Mouse (Mus musculus): Measurements from ENCODE around the gene Orm1. TPM values are rescaled to one million over a fixed set of nuclear protein-coding genes. Genes with fewer than 3 reads are reported as not detected.

Gene Orm1
- 1.9 and 2.7 TPM in 2 replicates for polyA plus RNA-seq (2015; fragmentation: Nextera tagmentation; extraction: Ambion mirVana)

DNA sequence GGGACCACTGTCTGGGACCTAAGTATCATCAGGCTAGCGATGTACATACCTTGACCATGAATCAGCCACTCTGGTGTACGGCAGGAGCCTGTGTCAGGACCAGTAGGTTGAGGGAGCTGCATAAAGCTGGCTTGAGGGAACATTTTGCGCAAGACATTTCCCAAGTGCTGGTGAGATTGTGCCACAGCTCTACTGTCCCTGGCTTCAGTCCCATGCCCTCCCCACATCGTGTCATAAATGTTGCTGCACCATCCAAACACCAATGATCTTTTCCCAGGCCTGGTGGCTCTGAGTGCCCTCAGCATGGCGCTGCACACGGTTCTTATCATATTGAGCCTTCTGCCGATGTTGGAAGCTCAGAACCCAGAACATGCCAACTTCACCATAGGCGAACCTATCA lies at the start of gene Orm1:
Orm1 (plus strand) TSS at position 266 of the 400 bp plus-strand sequence.
- DNase-seq (ENCODE audit: low spot score): no peak

DNA sequence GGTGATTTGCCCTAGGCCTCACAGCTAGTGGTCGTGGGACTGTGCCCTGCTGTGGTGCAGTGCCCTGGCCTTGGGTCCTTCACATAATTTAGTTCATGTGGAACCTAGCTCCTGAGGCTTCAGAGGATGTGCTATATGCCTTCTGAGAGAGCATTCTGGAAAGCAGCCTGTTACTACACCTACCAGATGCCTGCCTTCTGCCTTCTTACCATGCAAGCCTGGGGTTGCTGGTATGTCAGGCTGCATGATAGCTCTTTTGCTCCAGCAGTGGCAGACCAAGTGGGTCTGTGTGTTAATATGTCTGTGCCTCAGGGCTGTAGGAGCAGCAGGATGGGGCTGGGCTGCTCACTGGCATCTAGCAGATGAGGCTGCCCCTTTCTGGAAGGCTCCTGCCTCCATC lies 48.7 kb upstream of the Orm1 start:
- DNase-seq (ENCODE audit: low spot score): no peak

DNA sequence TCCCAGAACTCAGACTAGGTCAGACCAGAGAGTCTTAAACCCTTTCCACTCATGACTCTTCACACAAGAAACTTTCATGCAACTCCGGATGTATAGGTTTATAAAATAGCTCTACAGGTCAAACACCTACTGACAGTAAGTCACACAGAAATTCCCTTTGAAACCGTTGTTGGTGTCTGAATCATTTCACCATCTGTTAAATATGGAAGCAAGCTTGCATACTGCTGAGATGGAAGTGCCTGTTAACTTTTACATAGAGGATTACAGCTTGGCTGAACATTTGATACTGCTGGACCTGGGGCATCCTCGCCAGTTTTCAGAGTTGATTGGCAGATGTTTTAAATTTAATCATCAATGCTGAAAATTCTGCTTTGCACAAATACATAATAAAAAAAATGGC lies 48.1 kb upstream of the Orm1 start:
- DNase-seq (ENCODE audit: low spot score): no peak

DNA sequence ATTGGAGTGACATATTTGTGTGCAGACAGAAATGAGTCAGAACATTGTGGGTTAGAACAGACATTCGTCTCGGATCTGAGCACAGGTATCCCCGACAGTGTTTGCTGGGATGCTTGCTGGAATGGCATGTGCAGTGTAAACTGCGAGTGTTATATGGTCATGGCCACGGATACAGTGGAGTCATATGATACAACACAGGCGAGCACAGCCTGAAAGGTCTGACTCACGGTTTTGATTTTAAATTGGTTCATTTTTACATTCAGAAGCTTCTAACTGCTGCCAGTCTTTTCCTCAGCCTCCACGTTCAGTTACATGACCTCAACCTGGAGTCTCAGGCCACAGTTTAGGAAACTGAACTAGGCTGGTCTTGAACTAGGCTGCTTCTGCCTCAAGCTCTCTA lies 47.5 kb upstream of the Orm1 start:
- DNase-seq (ENCODE audit: low spot score): no peak

DNA sequence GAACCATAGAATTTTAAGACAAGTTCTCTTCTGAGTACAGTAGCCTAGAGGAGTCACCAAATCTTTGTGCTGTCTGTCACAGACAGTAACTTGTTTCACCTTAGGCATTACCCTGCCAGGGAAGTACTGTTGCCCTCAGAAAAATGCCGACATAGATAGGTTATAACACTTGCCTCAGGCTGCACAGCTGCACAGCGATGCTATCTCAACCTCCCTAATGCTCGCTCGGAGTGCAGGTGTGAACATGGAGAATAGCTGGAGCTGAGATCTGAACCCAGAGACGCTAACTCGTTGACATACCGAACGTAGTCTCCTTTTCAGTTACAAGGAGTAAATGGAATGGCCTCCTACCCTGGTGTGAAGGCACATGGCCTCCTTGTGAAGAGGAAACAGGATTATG lies 46.2 kb upstream of the Orm1 start:
- no peak for DNase-seq (ENCODE audit: low spot score)

DNA sequence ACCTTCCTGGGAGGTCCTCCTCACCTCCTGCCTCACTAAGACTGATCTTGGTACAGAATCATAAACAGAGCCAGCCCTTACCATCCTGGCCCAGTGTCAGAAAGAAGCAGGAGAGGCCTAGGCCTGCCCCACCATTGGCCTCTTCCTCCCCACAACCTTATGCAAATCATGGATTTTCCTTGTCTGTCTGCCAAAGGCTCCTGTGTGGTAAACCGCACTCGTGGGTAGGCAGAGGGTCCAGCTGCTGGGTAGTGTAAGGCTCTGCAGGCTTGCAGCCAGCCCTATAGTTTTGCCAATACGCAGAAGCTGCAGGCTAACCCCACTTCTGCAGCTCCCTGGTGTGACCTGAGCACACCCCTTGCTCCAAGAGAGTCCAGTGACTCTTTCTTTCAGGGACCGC lies 41.7 kb upstream of the Orm1 start:
- DNase-seq (ENCODE audit: low spot score): no peak

DNA sequence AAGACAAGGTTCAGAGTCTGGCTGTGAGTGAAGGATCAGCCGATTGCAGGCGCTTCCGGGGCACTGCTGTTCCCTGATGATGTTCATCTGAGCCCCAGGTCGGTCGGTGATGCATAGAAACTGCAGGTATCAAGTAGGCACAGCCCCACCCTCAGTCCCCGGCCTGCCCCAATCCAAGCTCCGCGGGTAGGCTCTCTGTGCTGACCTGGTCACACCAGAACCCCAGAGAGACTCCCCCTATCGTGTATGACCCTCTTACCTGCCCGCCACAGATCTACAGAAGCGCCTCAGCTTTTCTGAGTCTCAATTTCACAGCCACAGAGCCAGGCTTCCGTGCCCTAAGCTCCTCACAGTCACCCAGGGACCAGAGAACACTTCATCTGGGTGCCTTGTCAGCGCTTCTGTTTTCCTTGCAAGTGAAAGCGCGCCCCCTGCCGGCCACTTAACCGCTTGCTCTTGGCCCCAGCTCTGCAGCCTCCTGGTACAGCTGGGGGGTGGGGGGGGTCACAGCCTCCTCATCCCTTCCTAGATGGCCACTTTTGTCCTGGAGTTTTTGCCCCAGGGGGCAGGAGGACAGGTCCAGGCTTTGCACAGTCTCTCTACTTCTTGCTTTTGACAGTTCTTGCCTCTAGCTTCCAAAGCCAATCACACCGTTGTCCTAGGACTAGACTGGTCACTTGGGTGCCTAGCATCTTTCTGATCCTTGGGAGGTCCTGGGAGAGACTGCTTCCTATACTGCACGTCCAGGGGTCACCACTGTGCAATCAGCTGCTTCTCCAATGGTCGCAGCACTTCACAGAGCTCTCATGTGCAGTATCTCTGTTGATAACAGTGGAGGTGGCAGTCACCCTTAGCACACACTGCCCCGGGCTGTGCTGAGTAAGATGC lies 36.9 kb upstream of the Orm1 start:
- peak; percentile 77 for DNase-seq (ENCODE audit: low spot score)

DNA sequence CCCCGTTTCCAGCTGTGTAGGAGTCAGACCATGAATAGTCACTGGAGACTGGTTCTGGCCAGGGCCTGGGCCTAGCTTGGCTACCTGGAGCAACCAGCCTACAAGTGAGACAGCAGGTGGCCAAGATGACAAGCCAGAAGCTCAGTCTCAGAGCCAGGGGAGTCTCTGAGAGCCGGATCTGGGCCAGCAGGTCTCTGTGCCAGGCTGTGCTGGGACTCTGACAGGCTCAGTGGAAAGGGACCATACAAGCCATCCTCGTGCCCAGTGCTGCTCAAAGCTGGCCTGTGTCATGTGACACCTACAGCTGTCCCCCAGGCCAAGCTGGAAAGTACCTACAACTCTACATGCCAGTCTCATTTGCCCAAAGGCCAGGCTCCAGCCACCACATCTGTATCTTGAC lies 36.0 kb upstream of the Orm1 start:
- no peak for DNase-seq (ENCODE audit: low spot score)

DNA sequence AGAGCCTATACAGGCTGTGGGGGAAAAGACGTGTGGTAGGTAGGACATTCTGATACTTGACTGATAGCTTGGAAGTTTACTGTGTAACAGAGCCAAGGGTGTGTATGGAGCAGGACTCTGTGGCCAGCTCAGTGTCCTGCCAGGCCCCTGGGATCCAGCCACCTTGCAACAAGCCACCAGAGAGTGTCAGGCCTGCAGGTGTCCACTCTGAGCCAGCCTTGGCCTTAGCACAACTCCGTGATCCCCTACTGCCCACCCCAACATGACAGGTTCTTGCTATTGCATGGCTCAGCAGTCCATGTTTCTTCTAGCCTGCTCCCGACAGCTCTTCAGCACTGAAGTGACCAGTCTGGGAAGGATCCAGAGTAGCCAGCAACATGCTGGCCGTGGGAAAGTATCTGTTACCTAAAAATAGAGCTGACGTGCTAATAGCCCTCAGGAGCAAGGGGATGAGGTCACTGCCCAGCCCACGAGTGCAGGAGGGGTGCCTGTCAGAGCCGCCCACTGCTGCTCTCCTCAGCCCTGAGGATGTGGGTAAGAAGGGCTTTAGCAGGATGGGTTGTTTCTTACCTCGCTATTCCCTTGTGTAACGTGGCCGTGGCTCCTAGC lies 34.0 kb upstream of the Orm1 start:
- DNase-seq (ENCODE audit: low spot score): no peak

DNA sequence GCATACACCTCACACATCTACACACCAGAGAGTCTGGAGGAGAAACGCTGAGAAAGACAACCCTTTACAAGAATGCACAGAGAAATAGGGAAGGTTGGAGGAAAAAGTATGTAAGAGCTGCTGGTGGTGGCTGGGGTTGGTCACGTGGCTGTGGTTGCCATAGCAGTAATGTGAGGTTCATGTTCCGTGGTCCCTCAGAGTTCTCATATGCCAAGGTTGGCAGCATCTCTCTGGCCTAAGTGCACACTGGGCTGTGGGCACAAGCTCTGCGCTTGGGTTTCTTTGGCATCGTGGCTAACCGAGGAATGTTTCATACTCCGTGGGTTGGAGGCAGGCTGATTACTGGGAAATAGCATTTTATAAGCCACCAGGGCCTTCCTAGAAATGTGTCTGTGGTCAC lies 32.9 kb upstream of the Orm1 start:
- no peak for DNase-seq (ENCODE audit: low spot score)

DNA sequence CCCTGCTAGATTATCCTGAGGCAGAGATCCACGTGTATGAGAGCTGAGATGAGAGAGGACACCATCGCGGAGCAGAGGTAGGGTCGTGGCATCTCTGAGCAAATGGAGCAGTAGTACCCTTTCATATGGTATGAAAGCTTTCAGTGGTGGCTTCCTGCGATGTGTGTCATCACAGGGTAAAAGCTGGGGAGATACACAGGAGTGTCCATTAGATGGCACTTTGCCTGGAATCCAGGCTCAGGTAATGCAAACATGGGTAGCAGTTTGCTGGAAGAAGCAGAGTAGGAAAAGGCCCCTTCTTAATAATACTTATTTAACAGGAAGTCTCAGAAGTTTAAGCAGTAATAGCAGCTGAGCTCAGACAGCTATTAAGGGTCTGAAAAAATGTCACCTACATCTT lies 30.3 kb upstream of the Orm1 start:
- no peak for DNase-seq (ENCODE audit: low spot score)

DNA sequence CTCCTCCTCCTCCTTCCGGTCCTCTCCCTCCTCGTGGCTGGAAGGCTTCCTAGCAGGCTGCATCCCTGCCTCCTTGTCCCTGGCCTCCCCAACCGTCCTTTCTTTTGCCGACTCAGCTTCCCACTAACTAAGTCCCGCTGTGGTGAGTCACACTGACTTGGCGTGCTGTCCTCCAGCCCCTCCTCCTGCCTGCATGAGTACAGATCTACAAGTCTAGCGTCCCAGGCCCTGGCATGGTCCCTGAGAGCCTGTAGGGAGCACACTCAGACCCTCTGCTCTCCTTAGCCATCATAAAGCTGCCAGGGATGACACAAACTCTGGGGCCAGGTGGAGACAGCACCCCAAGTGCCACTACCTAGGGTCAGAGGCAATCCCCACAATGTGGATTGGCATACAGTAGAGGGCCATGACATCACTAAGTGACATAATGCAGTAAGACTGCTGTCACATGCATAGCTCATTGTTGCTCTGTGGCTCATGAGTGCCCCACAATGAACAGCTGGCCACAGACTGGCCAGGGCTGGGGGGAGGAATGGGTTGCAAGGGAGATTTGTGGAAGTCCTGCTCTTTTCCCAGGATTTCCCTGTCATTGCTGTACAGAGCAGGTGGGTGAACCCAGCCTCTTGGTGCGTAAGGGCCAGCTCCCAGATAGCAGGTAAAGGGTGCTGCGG lies 28.1 kb upstream of the Orm1 start:
- DNase-seq (ENCODE audit: low spot score): no peak

DNA sequence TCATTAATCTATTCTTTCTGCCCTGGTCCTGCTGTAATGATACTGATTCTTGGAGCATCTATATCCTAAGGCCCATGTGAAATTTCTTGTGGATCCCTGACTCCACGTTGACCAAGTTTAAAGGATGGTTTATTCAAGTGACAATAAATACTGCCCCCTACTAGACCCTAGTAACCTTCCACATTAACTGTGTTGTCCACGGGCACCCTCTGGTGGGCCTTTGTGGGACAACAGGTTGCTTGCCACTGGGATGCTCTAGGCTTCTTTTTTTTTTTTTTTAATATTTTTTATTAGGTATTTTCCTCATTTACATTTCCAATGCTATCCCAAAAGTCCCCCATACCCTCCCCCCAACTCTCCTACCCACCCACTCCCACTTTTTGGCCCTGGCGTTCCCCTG lies 24.8 kb upstream of the Orm1 start:
- peak; percentile 21 for DNase-seq (ENCODE audit: low spot score)

DNA sequence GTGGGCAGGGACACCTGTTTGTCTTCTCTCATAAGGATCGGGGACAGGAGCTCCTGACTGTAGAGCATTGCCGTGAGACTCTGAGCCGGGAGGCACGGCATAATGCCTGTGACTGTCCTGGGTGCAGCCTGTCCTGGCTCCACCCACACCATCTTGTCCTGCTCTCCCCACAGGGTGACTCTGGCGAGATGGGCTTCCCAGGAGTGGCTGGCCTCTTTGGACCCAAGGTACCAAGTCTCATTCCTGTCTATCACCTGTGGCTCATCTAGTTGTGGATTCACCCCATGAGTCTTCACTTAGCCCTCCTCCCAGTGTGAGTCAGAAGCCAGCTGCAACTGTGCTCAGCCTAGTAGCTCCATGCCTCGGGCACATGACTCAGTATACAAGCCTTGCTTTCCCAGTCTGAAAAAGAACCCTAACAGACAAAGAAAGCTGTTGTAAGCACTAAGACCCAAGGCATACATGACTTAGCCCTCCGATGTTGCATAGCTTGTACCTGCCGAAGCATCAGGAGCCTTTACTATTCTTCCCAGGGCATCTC lies 21.0 kb upstream of the Orm1 start:
- no peak for DNase-seq (ENCODE audit: low spot score)

DNA sequence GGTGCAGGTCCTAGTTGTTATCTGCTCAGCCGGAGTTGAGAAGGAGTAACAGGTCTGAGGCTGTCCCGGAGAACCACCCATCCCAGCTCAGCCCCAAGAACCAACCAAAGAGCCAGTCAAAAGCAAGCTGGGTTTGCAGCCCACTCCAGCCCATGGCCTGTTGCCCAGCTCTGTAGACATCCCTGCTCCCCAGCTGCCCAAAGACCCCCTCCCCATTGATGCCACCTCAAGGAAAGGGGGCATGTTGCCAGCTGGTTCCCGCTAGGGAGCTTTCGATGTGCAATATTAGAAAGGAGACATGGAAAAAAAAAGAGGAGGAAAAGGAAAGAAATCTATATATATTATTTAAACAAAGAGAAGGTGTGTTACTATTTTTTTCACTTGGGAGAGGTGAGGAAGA lies 11.0 kb upstream of the Orm1 start:
- DNase-seq (ENCODE audit: low spot score): no peak

DNA sequence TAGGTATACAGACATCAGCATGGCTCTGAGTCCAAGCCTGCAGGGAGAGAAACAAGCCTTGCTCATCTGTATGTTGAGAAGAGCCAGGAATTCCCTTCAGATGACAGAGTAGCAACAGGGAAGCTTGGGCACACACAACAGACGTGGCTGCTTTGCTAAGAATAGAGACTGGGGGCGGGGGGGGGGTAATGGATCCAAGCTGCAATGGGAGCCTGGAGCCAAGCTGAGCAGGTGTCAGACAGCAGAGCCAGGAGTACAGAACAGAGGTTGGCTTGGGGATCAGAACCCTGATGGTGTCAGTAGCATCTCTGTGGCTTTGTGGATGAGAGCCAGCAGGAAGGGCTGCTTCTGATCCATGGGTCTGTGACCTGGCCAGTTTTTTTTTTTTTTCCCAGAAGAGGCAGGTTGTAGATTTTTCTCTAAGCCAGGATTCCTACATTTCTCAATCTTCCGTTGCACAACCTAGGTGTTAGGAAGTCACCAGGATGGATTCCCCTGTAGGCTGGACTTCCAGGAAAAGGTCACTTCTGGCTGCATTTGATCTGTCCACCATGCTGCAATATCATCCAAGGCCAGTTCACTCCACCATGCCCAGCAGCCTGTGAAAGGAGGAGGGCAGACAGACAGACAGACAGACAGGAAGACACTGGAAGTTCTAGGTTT lies 5.8 kb upstream of the Orm1 start:
- DNase-seq (ENCODE audit: low spot score): no peak

DNA sequence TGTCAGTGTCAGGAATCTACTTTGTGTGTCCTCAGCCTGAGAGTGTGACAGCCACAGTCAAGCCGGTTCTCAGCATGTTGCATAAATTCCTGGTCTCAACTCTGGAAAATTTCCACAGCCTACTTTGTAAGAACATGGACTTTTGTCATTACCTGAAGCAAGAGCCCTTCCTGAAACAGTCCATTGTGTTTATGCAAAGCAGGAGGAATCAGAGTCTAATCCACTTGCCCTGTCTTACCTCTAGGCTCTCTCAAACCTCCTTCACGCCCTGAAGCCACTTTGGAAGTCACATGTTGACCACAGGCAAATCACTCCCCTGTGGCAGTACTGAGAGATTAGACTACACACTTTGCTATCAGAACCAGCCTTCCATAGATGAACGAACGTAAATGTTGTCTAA lies 1.9 kb upstream of the Orm1 start:
- no peak for DNase-seq (ENCODE audit: low spot score)

DNA sequence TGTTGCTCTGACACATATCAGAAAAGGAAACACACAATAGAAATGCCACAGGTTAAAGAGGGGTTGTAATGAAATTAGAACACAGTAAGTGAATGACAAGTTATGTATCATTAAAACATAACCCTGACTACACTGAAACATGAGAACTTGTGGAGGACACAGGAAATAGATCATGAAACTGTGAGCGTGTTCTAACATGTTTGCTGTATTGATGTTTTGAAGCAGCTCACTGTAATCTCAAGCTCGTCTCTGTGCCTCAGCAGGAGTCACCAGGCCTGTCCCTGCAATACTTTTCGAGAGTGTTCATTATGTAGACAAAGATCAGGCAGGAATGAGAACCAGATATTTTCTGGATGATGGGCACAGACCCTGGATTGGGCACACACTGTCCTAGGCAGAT lies 752 bp upstream of the Orm1 start:
- no peak for DNase-seq (ENCODE audit: low spot score)

DNA sequence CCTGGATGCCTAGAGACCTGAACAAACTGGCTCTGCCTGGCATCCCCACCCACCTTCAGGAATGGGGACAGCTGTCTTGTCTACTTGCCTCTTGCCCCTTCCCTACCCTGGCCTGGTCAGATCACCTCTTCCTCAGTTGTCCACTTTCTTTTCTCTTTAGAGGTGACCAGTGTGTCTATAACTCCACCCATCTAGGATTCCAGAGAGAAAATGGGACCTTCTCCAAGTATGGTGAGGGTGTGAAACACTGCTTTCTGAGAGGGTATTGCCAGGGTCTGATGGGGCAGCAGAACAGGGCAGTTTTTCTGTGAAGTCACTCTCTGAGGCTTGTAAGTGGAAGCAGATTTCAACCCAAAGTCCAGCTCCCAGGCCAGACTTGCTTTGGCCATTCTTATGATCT lies 901 bp downstream of the Orm1 start:
- no peak for DNase-seq (ENCODE audit: low spot score)

DNA sequence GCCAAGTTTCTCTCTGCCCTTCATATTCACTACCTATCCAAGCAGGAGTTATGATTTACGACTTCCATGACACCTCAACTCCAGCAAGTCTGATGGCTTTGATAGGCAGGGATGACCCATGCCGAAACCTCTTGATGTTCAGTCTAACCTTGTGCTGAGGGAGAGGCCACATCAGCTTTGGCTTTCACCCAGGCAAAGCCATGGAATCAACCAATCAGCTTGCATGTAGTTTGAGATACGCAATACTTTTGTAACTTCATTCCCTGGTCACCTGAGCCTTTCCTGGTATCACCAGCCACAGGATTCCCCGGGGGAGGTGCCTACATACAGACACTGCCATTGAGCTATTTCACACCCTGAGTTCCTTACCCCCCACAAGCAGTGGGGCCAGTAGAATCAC lies 2.3 kb downstream of the Orm1 start:
- no peak for DNase-seq (ENCODE audit: low spot score)

DNA sequence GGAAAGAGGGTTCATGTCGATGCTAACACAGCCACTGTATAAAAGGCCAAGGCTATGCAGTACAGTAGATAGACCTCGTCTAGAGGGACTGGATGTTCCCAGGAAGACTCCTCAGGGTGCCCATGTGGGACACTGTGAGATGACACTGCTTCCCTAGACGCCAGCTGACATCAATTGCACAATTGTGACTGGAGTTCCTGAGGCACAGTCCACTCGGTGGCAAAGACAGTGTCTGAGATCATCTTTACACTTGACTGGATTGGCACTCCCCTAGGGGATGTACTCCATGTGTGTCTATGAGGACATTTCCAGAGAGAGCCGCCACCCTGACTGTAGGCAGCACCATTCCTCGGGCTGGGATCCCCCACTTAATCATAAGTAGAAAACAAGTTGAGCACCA lies 4.2 kb downstream of the Orm1 start:
- DNase-seq (ENCODE audit: low spot score): no peak

All from thymus, postnatal 0 days (tissue).